Comparison of ENCODE assay signal across 11 mouse cellular contexts in genomic region chr1:66323461-66323860, GRCm38 (mm10).
DNase-seq lines count a peak whose midpoint lies in the region; ATAC-seq lines count a peak whose summit lies in the region.
"Had no signal": no experiment of that assay in that cellular context is flagged by ENCODE, and none has a peak within 500 bp of the region (broad histone marks: within the 10 kb centered on the region; RNA-seq: fewer than 3 reads in every experiment).

No protein-coding gene starts in this region.

- H3K9me3 ChIP-seq in hindbrain, embryonic 11.5 days (ENCODE audit: control insufficient read depth, low read length) = no peaks in the 10 kb centered on the region
- H3K9me3 ChIP-seq: liver, embryonic 13.5 days had no signal

- H3K4me1 ChIP-seq in hindbrain, embryonic 11.5 days (replicated peaks; ENCODE audit: control insufficient read depth, insufficient read depth, low read length) = peaks cover 4% of the 10 kb centered on the region; the same call in 1 of the 2 replicates
- H3K4me1 ChIP-seq: liver, embryonic 13.5 days had no signal

- 72% methylated on average over 9 of the region's 9 CpGs for WGBS in hindbrain, embryonic 11.5 days

- ATAC-seq in hindbrain, embryonic 11.5 days (ENCODE audit: low FRiP score) = no peak
- ATAC-seq in monocyte, adult 5-6 weeks (replicated peaks; ENCODE audit: insufficient number of reproducible peaks, low FRiP score, low TSS enrichment, poor library complexity, severe bottlenecking) = no peak
- ATAC-seq: inflammation-experienced regulatory T-cells, adult 6 months had no signal

- H3K4me2 ChIP-seq in hindbrain, embryonic 11.5 days (replicated peaks; ENCODE audit: low read depth, low read length) = peak overlapping the region; percentile 4
- H3K4me2 ChIP-seq: liver, embryonic 13.5 days had no signal

- intact Hi-C loops in left cerebral cortex, postnatal 14 days (cut with DNase I) = loop anchor here (5.0 kb wide), 2 partner anchors 64 to 146 kb away; partner anchors contain the start of gene Map2

- no peaks in the 10 kb centered on the region for H3K36me3 ChIP-seq in hindbrain, embryonic 11.5 days (ENCODE audit: control insufficient read depth, insufficient read depth, low read length)
- H3K36me3 ChIP-seq: liver, embryonic 13.5 days had no signal

- peak; percentile 61 to 66 for DNase-seq in cerebellum, postnatal 25 days
- DNase-seq in hindbrain, embryonic 11.5 days (ENCODE audit: low spot score) = peak; percentile 23
- DNase-seq in left cerebral cortex, postnatal 14 days (ENCODE audit: low spot score in 2 of 2) = peak; percentile 57 to 88
- DNase-seq in right cerebral cortex, adult 2 months (ENCODE audit: low spot score in 2 of 2) = peak; percentile 60 to 63
- DNase-seq in gastrocnemius, postnatal 4 days (ENCODE audit: low spot score in 2 of 2) = no peak
- no peak for DNase-seq in gastrocnemius, adult 8-10 months (ENCODE audit: low spot score in 2 of 2)
- DNase-seq in B cell, adult 2 months = no peak
- DNase-seq: liver, embryonic 13.5 days had no signal

- H3K9ac ChIP-seq in hindbrain, embryonic 11.5 days (ENCODE audit: low read depth, low read length) = no peak overlapping the region; the same call in 1 of the 2 replicates
- H3K9ac ChIP-seq: liver, embryonic 13.5 days had no signal

- H3K27me3 ChIP-seq in hindbrain, embryonic 11.5 days (ENCODE audit: control insufficient read depth, insufficient read depth, low read length) = no peaks in the 10 kb centered on the region
- H3K27me3 ChIP-seq: liver, embryonic 13.5 days had no signal

- H3K27ac ChIP-seq in hindbrain, embryonic 11.5 days (ENCODE audit: low read depth, low read length) = no peak overlapping the region; the same call in 1 of the 2 replicates
- H3K27ac ChIP-seq: liver, embryonic 13.5 days had no signal

- H3K4me3 ChIP-seq in hindbrain, embryonic 11.5 days (ENCODE audit: low read depth, low read length) = peak overlapping the region; percentile 29
- H3K4me3 ChIP-seq: erythroblast, embryonic 14.5 days; liver, embryonic 13.5 days had no signal

Comparison
In these comparisons a context has a peak if more than half of its experiments do, and no peak if none do; other contexts are left out.
1. DNase-seq: peak in cerebellum, postnatal 25 days (2 of 2), hindbrain, embryonic 11.5 days (single experiment), left cerebral cortex, postnatal 14 days (2 of 2) and right cerebral cortex, adult 2 months (2 of 2); none in gastrocnemius, postnatal 4 days (0 of 2), gastrocnemius, adult 8-10 months (0 of 2) and B cell, adult 2 months (0 of 2).